Mouse (Mus musculus) gastrocnemius, postnatal 4 days (tissue): ENCODE results near the gene Fbln1. TPM values are rescaled to one million over a fixed set of nuclear protein-coding genes. Genes with fewer than 3 reads are reported as not detected.
A peak's percentile ranks its signal among the peaks of the same experiment; 100 is the strongest.

Experiments used
- DNase-seq, 2 experiments: peaks; one replicate each; pipeline ENCODE4 v3.0.0; 2021 to 2022; ENCODE audit warnings: low spot score in 2 of 2, mixed read lengths in 2 of 2
- long read RNA-seq, 2 experiments: library from polyadenylated mRNA; stranded (forward); transcript quantifications; one replicate each; pipeline ENCODE4 v2.0.0; 2021
- total RNA-seq, 2 experiments: library from RNA; stranded (reverse); gene quantifications; 2 replicates each; pipeline ENCODE4 v1.2.3; 2021

Fbln1 gene
- total RNA-seq = 10 to 100 TPM; 41.1 to 42.4 TPM
- long read RNA-seq, experiment 1, transcript Fbln1-202 (15 exons, 2,273 nt) = major isoform, 61 of 92 reads
- long read RNA-seq, experiment 1, transcript Fbln1-201 (17 exons, 3,659 nt) = minor isoform, 19 of 92 reads
- long read RNA-seq, experiment 1, partial matches to known transcripts = 10 of 92 reads
- long read RNA-seq, experiment 1, other reads (novel, unspliced or antisense) = 2 of 92 reads
- long read RNA-seq, experiment 2, transcript Fbln1-201 (17 exons, 3,659 nt) = minor isoform, 34 of 126 reads
- long read RNA-seq, experiment 2, transcript Fbln1-202 (15 exons, 2,273 nt) = major isoform, 80 of 126 reads
- long read RNA-seq, experiment 2, partial matches to known transcripts = 7 of 126 reads
- long read RNA-seq, experiment 2, other reads (novel, unspliced or antisense) = 5 of 126 reads

DNA sequence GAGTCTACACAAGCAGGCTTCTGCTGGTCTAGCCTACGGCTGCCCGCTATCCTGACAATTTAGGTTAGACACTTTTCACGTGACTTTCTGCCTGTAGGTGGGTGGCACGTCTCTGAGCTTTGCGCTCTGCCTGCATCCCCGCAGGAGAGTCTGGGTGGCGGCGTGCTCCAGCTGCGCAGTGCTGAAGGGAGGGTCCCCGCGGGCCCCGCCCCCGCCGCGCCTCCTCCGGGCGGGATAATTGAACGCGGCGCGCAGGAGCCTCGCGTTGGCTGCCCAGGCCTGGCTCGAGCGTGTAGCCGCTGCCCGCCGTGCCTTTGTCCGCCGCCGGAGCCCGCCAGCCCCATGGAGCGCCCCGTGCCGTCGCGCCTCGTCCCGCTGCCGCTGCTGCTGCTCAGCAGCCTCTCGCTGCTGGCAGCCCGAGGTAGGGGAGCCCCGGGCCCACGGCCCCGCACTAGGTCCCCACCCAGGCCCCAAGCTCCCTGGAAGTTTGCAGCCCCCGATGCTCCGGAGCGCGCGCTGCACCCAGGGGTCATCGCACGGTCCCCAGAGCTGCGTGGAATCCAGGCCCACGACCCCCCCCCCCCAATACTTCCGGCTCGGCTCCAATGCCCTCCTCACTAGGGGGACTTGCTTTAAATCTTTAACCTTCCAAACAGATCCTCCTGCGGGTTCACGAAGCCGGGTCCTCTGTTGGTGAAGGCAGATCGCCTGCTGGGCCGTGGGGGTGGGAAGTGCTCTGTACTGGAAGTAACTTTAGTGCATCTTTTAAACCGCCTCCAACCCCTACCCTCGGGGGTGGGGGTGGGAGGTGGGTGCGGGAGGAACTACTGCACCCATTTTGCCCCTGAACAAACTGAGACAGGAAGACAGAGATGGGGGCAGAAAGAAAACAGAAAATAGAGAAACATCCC, at the start of gene Fbln1:
Fbln1 (plus strand) TSS at position 158 of the 911 bp plus-strand sequence.
- peak; percentile 80 to 82 for DNase-seq

DNA sequence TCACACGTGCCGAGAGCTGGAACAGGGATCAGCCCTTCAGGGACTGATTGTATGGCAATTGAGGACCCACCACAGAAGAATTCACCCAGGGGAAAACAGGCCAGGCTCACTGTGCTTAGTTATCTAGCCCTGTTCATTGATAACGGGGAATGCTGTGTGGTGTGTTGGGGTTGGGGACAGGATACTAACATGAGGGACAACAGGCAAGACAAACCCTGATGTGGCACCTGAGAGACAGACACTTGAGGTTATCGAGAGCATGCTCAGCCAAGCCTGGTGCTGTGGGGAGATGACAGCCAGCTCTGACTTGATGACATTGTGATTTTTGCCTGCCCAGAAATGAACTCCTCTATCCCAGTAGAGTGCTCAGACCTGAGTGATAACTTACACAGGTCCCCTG, 49.6 kb upstream of the Fbln1 start:
- no peak for DNase-seq

DNA sequence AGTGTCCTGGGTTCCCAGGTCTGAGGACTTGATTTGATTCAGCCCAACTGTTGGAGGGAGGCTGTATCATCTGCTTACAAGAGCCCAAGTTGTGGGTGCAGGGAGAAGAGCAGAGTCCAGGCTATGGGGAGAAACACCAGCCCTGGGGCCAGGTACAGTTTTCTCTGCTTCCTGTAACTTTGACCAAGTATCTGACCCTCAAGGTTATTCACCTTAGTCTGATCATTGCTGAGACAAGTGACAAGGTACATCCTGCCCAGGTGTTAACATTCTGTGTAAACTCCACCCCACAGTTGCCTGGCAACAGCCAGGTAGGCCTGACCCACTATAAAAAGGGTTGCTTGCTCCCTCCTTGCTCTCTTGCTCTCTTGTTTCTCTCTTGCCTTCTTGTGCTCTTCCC, 44.3 kb upstream of the Fbln1 start:
- no peak for DNase-seq

DNA sequence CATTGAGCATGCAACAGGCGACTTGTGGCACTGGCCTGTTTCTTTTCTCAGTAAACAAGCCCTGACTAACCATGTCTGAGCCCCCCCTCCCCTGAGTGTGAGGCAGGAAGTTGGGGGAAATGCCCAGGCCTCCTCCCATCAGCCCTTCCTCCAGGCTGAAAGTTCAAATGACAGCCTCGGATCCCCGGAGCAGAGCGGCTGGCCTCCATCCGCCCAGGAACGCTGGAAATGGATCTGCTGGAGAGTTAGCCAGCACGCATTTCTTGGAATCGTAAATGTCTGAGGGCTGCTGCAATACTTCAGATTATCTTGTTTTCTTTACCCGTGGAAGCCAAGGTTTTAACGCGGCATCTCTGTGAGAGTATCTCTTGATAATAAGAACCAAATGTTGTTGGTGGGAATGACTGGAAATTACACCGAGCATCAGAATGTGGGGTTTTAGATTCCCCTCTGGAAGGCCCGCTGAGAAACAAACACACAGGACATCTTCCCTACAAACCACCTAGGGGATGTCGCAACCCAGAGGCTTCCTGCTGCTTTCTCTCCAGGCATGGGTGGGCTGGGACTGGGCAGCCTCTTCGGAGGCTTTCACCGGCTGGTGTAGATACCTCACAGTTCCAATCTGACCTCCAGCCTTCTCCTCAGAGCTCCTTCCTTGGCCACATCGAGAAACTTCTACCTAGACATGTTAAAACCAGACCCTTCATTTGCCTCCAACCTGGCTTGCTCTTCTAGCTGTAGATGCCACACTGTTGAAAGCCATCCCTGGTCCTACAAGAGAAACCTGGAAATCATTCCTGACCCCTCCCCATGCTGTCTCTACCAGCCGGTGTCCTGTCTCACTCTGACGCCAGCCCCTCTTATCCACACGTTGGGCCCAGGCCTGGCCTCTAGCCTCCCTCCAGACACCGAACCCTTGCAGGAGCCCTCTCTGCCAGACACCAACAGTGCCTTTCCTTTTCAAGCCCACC, 42.8 kb upstream of the Fbln1 start:
- peak in 1 of 2 experiments; percentile 56 for DNase-seq

DNA sequence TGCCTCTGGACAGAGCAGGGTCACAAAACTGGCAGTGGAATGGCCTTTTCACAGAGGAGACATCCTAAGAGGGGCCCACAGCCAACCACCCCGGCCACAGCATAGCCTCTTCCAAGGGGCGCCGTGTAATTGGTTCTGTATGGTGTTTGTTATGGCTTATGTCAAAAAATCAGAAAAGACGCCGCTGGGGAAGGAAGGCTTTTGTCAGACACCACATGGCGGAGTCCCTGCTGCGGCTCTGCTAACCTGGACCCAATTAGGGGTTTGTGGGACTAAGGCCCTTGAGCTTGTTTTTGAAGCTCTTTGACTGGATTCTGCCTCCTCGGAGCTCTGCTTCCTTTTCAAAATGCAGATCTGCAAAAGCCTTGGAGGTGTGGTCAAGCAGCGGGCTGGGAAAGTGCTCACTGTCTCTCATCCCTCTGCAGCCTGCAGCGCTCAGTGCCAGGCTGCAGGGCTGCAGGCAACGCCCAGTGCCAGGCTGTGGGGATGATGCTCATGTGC, 39.3 kb upstream of the Fbln1 start:
- no peak for DNase-seq

DNA sequence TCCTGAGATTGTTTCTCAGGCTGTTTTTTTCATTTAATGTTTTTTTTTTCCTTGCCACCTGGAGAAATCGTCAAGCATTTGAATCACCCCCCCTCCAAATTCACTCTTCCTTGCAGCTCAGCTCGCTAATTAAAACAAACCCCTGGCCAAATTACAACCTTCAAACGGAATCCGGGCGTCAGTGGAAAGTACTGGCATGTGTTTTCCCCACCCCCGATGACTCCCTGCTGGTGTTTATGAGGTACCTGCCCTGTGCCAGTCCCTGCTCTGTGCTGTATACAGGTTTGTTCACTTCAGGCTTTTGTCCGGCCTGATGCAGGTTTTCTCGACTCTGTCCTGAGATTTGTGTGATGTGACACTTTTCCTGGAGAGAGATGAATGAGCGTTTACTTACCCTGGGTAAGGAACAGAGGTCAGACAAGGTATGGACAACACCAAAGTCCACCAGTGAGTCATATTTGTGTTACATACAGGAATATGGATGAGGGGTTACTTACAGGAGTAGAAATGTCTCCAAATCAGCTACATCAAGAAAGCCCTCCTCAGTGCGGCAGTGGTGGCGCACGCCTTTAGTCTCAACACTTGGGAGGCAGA, 38.6 kb upstream of the Fbln1 start:
- DNase-seq = no peak

DNA sequence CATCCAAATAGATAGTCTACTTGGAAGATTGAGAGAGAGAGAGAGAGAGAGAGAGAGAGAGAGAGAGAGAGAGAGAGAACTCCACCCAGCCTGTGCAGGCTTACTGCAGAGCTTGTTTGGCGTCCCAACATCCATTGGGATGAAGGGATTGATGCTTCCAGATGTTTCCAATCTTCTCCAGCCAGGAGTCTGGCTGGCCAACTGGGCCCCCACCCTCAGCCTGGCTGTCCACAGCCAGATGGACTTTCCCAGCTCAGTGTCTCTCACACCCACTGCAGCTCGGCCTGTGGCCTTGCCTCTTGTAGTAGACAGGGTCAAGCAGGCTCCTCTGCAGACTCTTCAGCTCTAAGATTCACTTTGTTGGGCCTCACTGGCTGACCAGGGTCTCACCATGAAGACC, 33.7 kb upstream of the Fbln1 start:
- DNase-seq = peak; percentile 41 to 56

DNA sequence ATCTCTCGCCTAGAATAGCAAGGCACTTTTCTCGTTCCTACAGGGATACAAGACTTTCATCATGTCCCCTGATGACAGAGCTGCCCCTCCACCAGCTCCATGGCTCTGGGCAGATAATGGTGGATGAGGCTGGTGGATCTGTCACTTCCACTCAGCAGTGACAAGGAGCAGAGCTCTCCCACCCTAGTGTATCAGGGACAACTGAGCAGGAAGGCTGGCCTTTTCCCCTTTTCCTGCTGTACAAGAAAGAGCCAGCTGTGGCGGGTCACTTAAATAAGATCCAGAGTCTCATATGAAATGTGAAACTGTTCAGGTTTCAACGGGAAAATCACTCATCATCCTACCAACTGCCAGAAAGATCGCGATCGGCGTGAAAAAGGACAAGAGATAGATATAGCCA, 32.3 kb upstream of the Fbln1 start:
- no peak for DNase-seq

DNA sequence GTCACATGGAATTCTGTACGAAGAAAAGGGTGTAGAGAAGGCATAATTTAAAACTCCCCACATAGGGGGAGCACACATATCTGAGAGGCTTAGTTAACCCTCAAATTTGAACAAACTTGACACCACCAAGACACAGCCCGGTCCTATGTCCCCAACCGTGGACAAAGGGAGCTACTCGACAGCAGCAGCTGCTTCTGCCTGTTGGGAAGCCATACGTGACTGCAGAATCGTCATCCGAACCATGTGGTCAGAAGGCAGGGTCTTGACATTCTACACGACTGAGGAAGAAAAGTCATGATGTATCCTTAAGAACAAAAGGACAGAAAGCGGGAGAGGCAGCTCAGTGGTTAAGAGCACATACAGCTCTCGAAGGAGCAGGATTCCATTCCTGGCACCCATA, 31.7 kb upstream of the Fbln1 start:
- no peak for DNase-seq

DNA sequence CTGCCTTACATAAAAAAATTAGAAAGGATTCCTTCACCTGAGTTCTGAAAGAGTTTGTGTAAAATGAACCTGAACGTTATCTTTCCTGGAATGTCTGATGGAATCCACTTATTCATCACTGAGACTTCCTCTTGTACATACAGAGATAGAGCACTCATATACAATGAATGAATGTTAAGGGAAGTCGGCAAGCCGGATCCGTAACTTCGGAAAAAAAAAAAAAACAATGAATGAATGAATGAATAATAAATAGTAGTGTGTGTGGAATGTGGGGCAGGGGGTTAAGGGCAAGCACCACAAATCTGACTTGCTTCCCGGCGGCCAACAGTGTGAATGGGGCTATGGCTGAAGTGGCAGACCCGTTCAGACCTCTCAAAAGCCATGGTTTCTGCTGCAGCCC, 28.2 kb upstream of the Fbln1 start:
- peak in 1 of 2 experiments; percentile 53 for DNase-seq

DNA sequence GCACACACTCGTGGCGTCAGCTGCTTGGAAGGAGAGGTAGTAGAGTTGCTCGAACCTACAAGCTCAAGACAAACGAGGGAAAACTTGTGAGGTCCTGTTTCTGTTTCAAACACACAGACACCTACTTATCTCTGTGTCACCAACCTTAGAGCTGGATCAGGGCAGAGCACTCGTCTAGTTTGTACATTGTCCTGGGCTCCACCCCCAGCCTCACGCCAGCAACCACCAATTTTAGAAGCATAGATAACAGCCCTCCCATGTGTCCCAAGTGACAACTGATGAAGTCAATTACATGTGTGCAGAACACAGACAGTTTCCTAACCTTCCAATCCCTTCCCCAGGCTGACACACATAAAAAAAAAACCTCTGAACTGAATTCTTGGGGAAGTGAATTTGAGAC, 27.6 kb upstream of the Fbln1 start:
- no peak for DNase-seq

DNA sequence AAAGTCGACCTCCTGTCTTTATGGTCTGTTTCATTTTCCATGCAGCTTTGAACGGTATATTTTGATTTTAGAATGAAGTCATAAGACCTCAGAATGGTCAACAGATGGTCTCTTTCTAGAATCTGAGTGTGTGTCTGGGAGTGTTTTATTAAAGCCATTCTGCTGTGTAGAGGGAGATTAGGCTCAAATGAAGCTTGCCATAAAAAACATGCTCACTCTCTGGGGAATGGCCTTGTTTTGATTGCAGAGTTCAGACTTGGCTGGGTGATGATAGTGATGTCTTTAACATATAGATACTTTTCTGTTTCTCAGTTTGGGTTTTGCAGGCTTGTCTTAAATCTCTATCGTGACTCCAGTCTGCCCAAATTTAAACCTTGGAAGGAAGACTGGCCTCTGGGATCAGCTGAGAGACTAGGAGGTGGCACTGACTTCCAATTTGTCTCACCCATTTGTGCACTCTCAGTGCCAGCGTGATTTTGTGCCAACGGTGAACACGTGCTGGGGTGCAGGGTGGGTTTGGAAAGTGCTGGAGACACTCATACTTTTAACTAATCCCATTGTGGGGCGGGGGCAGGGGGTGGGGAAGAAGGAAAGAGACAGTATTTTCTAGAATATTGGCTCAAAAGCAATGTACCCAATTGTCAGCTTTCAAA, 26.1 kb upstream of the Fbln1 start:
- DNase-seq = no peak

DNA sequence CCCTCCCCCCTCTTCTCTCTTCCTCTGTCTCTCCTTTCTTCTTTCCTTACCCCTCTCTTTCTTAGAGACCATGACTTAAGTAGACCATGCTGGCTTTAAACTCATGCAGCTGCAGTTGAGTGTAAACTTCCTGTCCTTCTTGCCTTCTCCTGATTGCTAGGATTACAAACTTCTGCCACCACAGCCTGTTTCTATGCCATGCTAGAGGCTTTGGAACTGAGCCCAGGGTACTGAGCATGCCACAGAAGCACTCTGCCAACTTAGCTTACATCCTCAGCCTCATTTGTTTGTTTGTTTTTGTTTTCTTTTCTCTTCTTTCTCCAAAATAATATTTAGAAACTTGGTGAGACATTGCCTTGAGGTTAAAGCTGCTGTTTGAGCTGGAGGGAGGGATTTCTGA, 25.4 kb upstream of the Fbln1 start:
- no peak for DNase-seq

DNA sequence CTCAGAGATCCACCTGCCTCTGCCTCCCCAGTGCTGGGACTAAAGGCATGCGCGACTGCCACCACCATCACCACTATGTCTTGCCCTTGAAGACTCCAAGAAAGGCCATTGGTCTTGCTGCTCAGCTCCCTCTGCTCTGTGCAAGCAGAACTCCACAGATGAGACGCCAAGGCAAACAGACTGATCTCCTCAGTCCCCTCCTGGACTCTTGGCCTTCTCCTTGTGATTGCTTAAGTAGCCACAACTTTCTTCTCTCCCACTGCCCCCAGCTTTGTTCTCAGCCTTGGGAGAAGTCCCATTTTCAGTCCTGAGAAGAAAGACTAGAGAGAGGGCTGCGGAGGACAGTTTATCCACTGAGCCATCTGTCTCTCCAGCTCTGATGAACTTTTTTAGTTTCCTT, 23.7 kb upstream of the Fbln1 start:
- no peak for DNase-seq

DNA sequence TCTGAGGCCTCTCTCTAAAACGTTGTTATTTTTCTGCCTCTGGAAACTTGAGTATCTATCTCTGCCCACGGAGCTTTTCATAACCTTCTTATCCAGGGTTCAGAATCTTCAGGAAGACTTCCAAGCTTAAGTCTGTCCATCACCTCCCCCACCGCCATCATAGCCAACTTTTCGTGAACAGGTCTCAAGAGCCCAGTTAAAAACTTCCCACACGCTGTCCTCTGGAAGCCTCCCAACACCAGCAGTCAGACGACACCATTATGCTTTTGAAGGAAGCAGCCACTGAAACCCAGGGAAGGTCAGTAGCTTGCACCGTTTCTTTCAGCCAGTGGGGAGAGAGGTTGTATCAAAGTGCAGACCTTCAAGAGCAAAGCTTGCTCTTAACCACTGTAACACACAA, 18.8 kb upstream of the Fbln1 start:
- DNase-seq = peak in 1 of 2 experiments; percentile 57

DNA sequence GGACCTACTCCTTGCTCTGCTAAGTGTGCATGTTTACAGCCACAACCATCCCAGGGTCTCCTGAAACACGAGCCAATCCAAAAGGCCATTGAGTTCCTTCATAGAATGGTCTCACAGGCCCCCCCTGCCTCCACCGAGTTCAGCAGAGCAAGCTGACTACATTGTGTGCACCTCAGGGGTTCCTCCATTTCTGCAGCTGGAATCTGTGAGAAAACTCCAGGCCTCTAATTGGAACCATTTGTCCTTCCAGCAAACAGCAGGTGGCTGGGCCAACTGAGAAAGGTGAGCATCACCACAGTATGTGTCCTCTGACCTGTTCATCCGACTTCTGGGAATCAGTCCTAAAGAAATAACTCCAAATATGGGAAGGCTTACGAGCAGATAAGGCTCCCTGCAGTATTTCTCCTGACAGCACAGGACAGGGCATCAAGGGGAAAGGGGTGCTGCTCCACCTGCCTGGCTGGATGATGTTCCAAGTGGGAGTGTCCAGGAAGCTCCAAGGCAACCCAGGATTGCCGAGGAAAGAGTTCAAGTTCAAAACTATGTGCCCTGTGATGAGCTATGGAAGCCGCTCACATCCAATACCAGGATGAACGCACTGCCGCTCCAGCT, 17.5 kb upstream of the Fbln1 start:
- DNase-seq = no peak

DNA sequence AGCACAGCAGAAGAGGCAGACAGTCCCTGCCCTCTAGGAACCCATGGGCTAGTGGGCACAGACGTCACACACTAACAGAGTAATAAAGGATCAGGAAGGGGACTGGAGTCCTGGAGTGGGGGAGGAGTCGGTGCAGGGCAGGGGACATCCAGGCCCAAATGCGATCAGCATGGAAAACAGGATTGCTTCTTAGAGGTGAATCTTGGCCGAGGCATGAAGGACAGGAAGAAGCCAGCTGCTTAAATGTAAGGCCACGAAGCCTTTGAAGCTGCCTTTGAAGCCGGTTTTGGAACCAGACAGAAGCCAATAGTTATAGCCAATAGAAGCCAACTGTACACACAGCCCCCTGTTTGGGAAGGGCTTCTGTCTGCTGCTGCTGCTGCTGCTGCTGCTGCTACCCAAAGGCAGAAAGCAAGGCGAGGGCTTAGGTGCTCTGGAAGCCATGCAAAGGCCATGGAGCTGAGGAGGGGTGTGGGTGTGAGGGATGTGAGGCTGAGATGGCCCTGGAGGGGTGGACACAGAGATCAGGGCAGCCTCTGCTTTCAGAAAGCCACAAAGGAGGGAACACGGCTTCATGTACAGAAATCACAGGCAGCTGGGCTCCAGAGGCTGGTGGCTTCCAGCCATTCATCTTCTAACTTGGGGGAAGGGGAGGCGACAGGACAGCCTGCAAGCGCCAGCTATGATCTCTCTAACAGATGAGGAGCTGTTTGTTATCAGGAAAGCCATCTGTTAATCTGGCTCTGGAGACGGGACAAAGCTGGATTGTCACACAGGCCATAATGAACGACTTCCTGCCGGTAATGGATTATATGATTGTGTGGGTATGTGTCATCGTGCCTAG, 5.1 kb upstream of the Fbln1 start:
- peak in 1 of 2 experiments; percentile 45 for DNase-seq

DNA sequence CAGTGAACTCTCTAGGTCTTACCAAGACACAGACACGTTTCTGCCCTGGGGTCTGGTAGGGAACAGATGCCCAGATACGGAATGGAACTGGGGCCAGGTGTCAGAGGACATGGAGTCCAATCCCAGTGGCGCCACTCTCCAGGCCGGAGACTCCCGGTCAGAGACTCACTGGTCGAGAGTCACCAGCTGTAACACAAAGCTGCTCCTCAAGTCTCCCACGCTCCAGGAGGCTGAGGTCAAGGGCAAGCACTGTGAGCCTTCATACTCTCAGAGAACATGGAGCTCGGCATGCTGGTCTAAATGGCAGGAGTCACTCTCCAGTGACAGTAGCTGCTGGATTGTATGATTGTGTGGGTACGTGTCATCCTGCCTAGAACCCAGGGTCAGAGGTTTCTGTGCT, 3.5 kb upstream of the Fbln1 start:
- DNase-seq = no peak

DNA sequence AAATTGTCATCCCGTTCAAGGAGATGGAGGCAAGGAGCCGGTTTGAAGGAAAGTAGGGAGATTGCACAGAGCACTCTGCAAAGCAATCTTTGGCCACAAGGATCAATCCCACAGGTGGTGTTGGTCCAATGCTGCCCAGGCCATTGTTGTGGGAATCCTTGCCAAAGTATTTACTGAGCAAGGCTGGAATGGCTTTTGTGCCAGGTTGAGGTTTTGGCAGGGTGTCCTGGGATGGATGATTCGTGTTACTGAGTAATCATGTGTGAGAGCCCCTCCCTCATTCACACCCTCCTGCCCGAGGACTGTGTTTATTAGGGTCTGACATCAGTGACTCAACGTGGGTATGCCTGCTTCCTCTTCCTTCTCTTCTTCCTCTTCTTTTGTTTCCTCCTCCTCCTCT, 3.0 kb upstream of the Fbln1 start:
- DNase-seq = no peak
